Mouse (Mus musculus) C2C12 (cell line): ENCODE measurements at regions not wholly inside any gene's neighbourhood (a gene's known extent, or its start where the extent isn't known, plus 50 kb on each side); places are given as distances from the start of the nearest gene placed in this dataset.

Source experiments
- H3K27me3 ChIP-seq: one replicate; pipeline ENCODE4 v1.6.1; 2011; ENCODE audit not compliant: control insufficient read depth, insufficient read depth, insufficient read length
- H3K36me3 ChIP-seq: one replicate; pipeline ENCODE4 v1.6.1; 2011; ENCODE audit not compliant: control insufficient read depth, insufficient read depth
- H3K4me3 ChIP-seq: one replicate; pipeline ENCODE4 v1.5.1; 2011; ENCODE audit warnings: mild to moderate bottlenecking, control low read depth; ENCODE audit not compliant: poor library complexity, insufficient read depth, severe bottlenecking
- H3K79me2 ChIP-seq: one replicate; pipeline ENCODE4 v1.6.1; 2011; ENCODE audit not compliant: control insufficient read depth, insufficient read depth
- H3K79me3 ChIP-seq: one replicate; pipeline ENCODE4 v1.6.1; 2011; ENCODE audit warnings: low read depth, control low read depth
- H3ac ChIP-seq: one replicate; pipeline ENCODE3; 2011; ENCODE audit warnings: low read depth; ENCODE audit not compliant: control insufficient read depth, insufficient read length
- CEBPB ChIP-seq: IDR thresholded peaks from one replicate; pipeline ENCODE4 v1.6.1; 2011; ENCODE audit warnings: low read depth, mild to moderate bottlenecking, control low read depth, moderate library complexity
- CTCF ChIP-seq: IDR thresholded peaks from one replicate; pipeline ENCODE4 v1.5.1; 2011; ENCODE audit not compliant: control insufficient read depth, insufficient read depth, insufficient read length
- FOSL1 ChIP-seq: IDR thresholded peaks from one replicate; pipeline ENCODE4 v1.8.0; 2011; ENCODE audit warnings: mild to moderate bottlenecking, low read length; ENCODE audit not compliant: poor library complexity, insufficient read depth, severe bottlenecking
- MAX ChIP-seq: IDR thresholded peaks from one replicate; pipeline ENCODE4 v1.6.1; 2011; ENCODE audit warnings: mild to moderate bottlenecking, control low read depth
- MYOD1 ChIP-seq: IDR thresholded peaks from one replicate; pipeline ENCODE4 v1.6.1; 2011; ENCODE audit warnings: low read depth; ENCODE audit not compliant: control insufficient read depth, insufficient read length
- MYOG ChIP-seq: IDR thresholded peaks from one replicate; pipeline ENCODE4 v1.6.1; 2011; ENCODE audit not compliant: control insufficient read depth, insufficient read length; ENCODE audit errors: extremely low read depth
- USF1 ChIP-seq: IDR thresholded peaks from one replicate; pipeline ENCODE4 v1.6.1; 2011; ENCODE audit warnings: low read depth, mild to moderate bottlenecking, control low read depth, moderate library complexity

- no peaks in the 10 kb centered on the region for H3K79me3 ChIP-seq
- H3ac ChIP-seq: no peak overlapping the region
- H3K4me3 ChIP-seq: no peak overlapping the region
- H3K27me3 ChIP-seq: no peaks in the 10 kb centered on the region
- TF ChIP-seq USF1: no peak
- no peak for TF ChIP-seq FOSL1
- TF ChIP-seq MYOD1: no peak
- no peaks in the 10 kb centered on the region for H3K79me2 ChIP-seq
- H3K36me3 ChIP-seq: no peaks in the 10 kb centered on the region
Observed at GRCm38 (mm10) chr7:69655583-69655982, 711.0 kb downstream of the Nr2f2 start.

GRCm38 (mm10) chr7:69645449-69645848 lies 721.1 kb downstream of the Nr2f2 start:
- H3K79me2 ChIP-seq: no peaks in the 10 kb centered on the region
- H3ac ChIP-seq: no peak overlapping the region
- TF ChIP-seq MYOD1: no peak
- TF ChIP-seq MYOG: no peak
- TF ChIP-seq CEBPB: no peak
- TF ChIP-seq CTCF: no peak
- no peak for TF ChIP-seq FOSL1
- no peak for TF ChIP-seq MAX
- no peak for TF ChIP-seq USF1
- no peaks in the 10 kb centered on the region for H3K36me3 ChIP-seq
- H3K4me3 ChIP-seq: no peak overlapping the region
- H3K79me3 ChIP-seq: no peaks in the 10 kb centered on the region
- H3K27me3 ChIP-seq: no peaks in the 10 kb centered on the region

GRCm38 (mm10) chr7:69641652-69642051 lies 724.9 kb downstream of the Nr2f2 start:
- Histone ChIP-seq H3K36me3 (no peaks in the 10 kb centered on the region), H3ac (no peak overlapping the region), H3K79me3 (no peaks in the 10 kb centered on the region), H3K79me2 (no peaks in the 10 kb centered on the region), H3K4me3 (no peak overlapping the region), H3K27me3 (no peaks in the 10 kb centered on the region)
- TF ChIP-seq CTCF: no peak
- no peak for TF ChIP-seq MAX
- no peak for TF ChIP-seq CEBPB
- TF ChIP-seq MYOG: no peak
- no peak for TF ChIP-seq USF1
- no peak for TF ChIP-seq FOSL1
- TF ChIP-seq MYOD1: no peak

- H3K27me3 ChIP-seq: no peaks in the 10 kb centered on the region
- no peak overlapping the region for H3ac ChIP-seq
- no peaks in the 10 kb centered on the region for H3K79me3 ChIP-seq
- no peaks in the 10 kb centered on the region for H3K36me3 ChIP-seq
- H3K4me3 ChIP-seq: no peak overlapping the region
- H3K79me2 ChIP-seq: no peaks in the 10 kb centered on the region
- TF ChIP-seq CTCF (no peak), MYOG (no peak), FOSL1 (no peak), CEBPB (no peak), MAX (no peak), MYOD1 (no peak), USF1 (no peak)
Observed at GRCm38 (mm10) chr7:69599866-69600265, 766.7 kb downstream of the Nr2f2 start.

GRCm38 (mm10) chr7:69585716-69586115 lies 780.8 kb downstream of the Nr2f2 start:
- H3K27me3 ChIP-seq: no peaks in the 10 kb centered on the region
- TF ChIP-seq MYOD1: no peak
- no peak for TF ChIP-seq MYOG
- TF ChIP-seq CTCF: no peak
- TF ChIP-seq FOSL1: no peak
- TF ChIP-seq CEBPB: no peak
- no peak for TF ChIP-seq MAX
- TF ChIP-seq USF1: no peak
- no peaks in the 10 kb centered on the region for H3K79me3 ChIP-seq
- no peak overlapping the region for H3K4me3 ChIP-seq
- no peaks in the 10 kb centered on the region for H3K36me3 ChIP-seq
- H3K79me2 ChIP-seq: no peaks in the 10 kb centered on the region
- no peak overlapping the region for H3ac ChIP-seq

GRCm38 (mm10) chr7:69585131-69585530 lies 781.4 kb downstream of the Nr2f2 start:
- TF ChIP-seq FOSL1 (no peak), MYOD1 (no peak), CEBPB (no peak), CTCF (no peak), MAX (no peak), USF1 (no peak), MYOG (no peak)
- no peaks in the 10 kb centered on the region for H3K79me3 ChIP-seq
- H3K79me2 ChIP-seq: no peaks in the 10 kb centered on the region
- H3K27me3 ChIP-seq: no peaks in the 10 kb centered on the region
- H3ac ChIP-seq: no peak overlapping the region
- no peaks in the 10 kb centered on the region for H3K36me3 ChIP-seq
- H3K4me3 ChIP-seq: no peak overlapping the region
